Mouse (Mus musculus) lung, postnatal 25 days (tissue): ENCODE measurements around the gene Elf5.

Experiments
- DNase-seq: peaks from one replicate; pipeline ENCODE4 v3.0.0; 2022; ENCODE audit warnings: low spot score

Elf5 gene

GRCm38 (mm10) chr2:103435110-103435509 lies 23.6 kb downstream of the Elf5 start:
- DNase-seq = peak; percentile 79

- DNase-seq = peak; percentile 31
These were observed 25.0 kb downstream of the Elf5 start for GRCm38 (mm10) chr2:103436534-103436933.

- DNase-seq = no peak
These were observed 27.7 kb downstream of the Elf5 start for GRCm38 (mm10) chr2:103439071-103439622.

GRCm38 (mm10) chr2:103439710-103440109 lies 28.2 kb downstream of the Elf5 start:
- peak; percentile 78 for DNase-seq

GRCm38 (mm10) chr2:103445776-103446175 lies 34.3 kb downstream of the Elf5 start:
- peak; percentile 60 for DNase-seq

- no peak for DNase-seq
These were observed 34.8 kb downstream of the Elf5 start for GRCm38 (mm10) chr2:103446326-103446725.

GRCm38 (mm10) chr2:103448947-103449560 lies 37.6 kb downstream of the Elf5 start:
- DNase-seq = no peak

GRCm38 (mm10) chr2:103449813-103450212 lies 38.3 kb downstream of the Elf5 start:
- DNase-seq = no peak

GRCm38 (mm10) chr2:103450267-103450666 lies 38.8 kb downstream of the Elf5 start:
- DNase-seq = no peak

- DNase-seq = no peak
These were observed 41.1 kb downstream of the Elf5 start for GRCm38 (mm10) chr2:103452550-103452949.

- DNase-seq = no peak
These were observed 44.3 kb downstream of the Elf5 start for GRCm38 (mm10) chr2:103455748-103456147.

- DNase-seq = peak; percentile 79
These were observed 45.2 kb downstream of the Elf5 start for GRCm38 (mm10) chr2:103456646-103457045.

GRCm38 (mm10) chr2:103457048-103457447 lies 45.6 kb downstream of the Elf5 start:
- DNase-seq = no peak

GRCm38 (mm10) chr2:103457628-103458027 lies 46.1 kb downstream of the Elf5 start:
- DNase-seq = no peak

- DNase-seq = no peak
These were observed 47.6 kb downstream of the Elf5 start for GRCm38 (mm10) chr2:103459069-103459468.

- DNase-seq = peak; percentile 47
These were observed 49.7 kb downstream of the Elf5 start for GRCm38 (mm10) chr2:103461210-103461609.

- DNase-seq = no peak
These were observed 50.3 kb downstream of the Elf5 start for GRCm38 (mm10) chr2:103461743-103462142.

GRCm38 (mm10) chr2:103462746-103463145 lies 51.3 kb downstream of the Elf5 start:
- no peak for DNase-seq

- DNase-seq = no peak
These were observed 53.0 kb downstream of the Elf5 start for GRCm38 (mm10) chr2:103464524-103464923.

- no peak for DNase-seq
These were observed 53.9 kb downstream of the Elf5 start for GRCm38 (mm10) chr2:103465429-103465828.

- no peak for DNase-seq
These were observed 54.8 kb downstream of the Elf5 start for GRCm38 (mm10) chr2:103466272-103466671.

GRCm38 (mm10) chr2:103466984-103467588 lies 55.6 kb downstream of the Elf5 start:
- peak; percentile 73 for DNase-seq

GRCm38 (mm10) chr2:103473362-103473761 lies 61.9 kb downstream of the Elf5 start:
- DNase-seq = no peak

- no peak for DNase-seq
These were observed 64.7 kb downstream of the Elf5 start for GRCm38 (mm10) chr2:103476180-103476579.
